Mouse (Mus musculus): Measurements from ENCODE around the gene Gsg1. TPM values are rescaled to one million over a fixed set of nuclear protein-coding genes. Genes with fewer than 3 reads are reported as not detected.
A peak's percentile ranks its signal among the peaks of the same experiment; 100 is the strongest.

Gene Gsg1
- total RNA-seq, 2 experiments from 2014 or later: 0.29 TPM; not detected in 1

DNA sequence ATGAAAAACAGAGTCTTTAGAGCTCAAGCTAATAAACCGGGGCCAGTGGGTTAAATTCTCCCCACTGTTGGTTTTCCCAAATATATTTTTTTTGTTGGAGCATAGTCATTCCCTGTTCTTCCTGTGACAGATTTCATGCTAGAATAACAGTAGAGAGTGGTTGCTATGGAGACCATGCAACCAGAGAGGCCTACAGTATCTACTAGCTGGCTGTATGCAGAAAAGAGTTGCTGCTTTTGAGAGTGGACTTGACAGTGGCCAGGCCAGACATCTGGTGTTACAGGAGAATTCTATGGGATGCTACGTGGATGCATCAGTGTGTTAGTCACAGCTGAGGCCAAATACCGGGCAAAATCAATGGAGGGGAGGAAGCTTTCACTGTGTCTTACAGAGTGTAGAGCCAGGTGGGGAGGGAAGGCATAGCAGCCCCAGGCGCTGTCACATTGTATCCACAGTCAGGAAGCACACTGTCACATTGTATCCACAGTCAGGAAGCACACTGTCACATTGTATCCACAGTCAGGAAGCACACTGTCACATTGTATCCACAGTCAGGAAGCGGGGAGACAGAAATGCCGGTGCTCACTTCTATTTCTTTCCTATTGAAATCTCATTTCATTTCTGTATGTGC, 30.2 kb downstream of the Gsg1 start:
- intact Hi-C loops (cut with DNase I; ENCODE audit: low total_unique reads): no loop called here

DNA sequence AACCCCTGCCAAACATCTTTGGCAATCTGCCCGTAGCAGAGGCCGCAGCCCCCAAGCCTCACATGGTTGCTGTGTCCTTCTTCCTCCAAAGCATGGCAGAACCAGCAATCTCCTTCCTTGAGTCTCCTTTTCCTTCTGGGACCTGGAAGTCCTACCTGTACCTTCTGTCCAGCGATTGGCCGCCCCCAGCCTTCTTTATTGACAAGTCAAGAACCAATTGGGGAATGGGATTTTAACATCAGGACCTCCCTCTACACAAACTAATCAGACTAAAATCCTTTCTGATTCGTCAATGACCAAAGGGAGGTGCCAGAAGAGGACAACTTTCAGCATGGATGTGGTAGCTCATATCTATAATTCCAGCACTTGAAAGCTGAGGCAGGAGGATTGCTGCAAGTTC, 34.2 kb downstream of the Gsg1 start:
- DNase-seq: no peak
- intact Hi-C loops (cut with DNase I; ENCODE audit: low total_unique reads): no loop called here

More for the DNA sequence above, 30.2 kb downstream of the Gsg1 start:
- no peak for DNase-seq

DNA sequence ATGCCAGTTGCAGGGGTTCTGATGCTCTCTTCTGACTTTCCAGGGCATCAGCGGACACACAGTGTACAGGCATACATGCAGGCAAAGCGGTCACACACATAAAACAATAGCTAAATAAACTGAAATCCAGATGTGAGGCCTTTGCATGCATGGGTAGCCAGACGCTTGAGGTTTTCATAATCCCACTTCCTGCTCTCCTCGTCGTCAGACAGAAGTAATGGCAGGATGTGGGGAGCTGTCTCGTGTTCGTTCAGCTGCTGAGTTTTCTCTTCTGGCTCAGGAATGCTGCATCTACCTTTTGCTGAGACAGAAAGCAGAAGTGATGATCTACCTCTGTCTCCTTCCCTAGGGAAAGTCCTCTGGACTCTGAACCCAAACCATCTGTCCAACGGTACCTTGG, 35.8 kb downstream of the Gsg1 start:
- intact Hi-C loops (cut with DNase I; ENCODE audit: low total_unique reads): no loop called here
- DNase-seq: no peak

DNA sequence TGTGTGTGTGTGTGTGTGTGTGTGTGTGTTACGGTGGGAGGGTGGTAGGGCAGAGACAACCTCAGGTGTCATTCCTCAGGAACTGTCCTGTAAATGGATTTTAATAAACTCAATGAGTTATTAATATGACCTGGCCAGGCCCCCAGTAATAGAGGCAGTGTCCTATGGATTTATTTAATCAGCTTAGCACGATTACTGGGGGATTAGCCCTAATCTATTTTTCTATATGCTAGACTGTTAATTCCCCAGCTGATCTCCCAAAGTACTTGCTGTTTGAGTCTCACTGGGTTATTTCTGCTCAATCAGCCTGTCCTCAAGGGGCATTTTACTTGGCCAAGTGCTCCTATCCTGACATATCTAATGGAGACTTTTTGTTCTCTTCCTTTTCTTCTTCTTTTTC, 41.5 kb downstream of the Gsg1 start:
- intact Hi-C loops (cut with DNase I; ENCODE audit: low total_unique reads): no loop called here
- no peak for DNase-seq

DNA sequence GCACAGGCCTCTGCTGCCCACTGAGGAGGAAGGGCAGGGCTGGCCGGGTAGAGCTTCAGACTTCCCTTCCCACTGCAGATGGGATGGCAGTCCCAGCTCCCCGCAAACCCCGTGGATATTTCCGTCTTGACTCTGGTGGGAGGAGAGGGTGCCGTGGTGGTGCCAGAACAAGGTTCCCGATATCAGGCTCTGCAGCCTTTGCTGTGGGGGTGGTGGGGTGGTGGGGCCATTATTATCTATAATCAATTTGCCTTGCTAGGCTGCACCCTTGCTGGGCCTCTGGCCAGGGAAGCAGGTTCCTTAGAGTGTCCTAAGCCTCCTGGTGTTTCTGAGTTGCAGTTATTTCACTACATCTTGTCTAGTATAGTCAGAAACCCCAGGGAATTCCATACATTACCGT, 43.0 kb downstream of the Gsg1 start:
- intact Hi-C loops (cut with DNase I; ENCODE audit: low total_unique reads): no loop called here
- DNase-seq: no peak

DNA sequence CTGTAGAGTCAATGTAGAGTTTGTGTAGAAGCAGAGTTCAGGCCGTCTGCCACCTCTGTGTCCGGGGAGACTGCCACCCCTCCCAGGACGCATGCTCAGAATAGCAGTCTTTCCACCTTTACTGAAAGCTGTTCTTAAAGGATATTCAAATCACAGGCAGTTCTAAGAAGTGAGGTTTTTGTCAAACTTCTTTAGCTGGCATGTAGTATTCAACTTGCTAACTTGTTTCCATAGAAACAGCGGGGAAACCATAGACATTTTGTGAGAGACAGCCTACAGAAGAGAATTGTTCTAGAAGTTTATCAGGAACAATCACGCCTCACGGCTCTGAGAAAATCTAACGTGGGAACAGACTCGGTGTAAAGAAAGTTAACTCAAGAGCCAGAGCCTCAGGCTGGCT, 47.2 kb downstream of the Gsg1 start:
- no peak for DNase-seq
- intact Hi-C loops (cut with DNase I; ENCODE audit: low total_unique reads): no loop called here

DNA sequence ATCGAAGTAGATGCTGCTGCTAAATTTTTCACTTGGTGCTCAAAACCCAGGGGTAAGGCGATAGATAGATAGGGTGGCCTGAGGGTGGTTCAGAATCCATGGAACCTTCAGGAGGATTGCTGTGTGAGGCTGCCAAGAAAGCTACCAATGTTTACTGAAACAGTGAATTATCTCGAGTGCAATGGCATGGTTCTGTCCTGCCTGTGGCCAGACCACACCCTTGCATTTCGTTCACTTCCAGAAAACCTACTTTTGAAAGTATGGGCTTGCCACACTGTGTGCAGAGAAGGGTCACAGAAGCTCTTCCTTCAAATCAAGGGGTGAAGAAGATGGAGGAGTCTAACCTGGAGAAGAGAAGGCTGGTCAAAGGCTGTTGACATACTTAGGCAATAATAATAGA, 48.3 kb downstream of the Gsg1 start:
- no peak for DNase-seq
- intact Hi-C loops (cut with DNase I; ENCODE audit: low total_unique reads): no loop called here

DNA sequence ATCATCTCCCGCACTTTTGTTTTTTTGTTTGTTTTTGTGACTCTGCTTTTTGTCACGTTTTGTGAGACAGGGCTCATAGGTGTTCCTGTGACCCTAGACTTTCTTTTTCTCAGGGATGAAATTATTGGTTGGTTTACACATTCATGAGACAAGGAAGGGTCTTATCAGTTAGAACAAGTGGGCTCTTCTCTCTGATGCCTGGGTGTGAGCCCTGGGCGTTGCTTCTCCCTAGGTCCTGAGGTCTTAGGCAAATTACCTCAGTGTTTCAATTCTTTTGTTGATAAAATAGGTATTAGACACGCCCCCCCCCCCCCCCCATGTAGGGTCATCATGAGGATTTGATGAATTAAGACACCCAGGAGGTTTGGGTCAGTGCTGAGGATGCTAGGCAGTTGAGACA, 49.3 kb downstream of the Gsg1 start:
- DNase-seq: no peak
- intact Hi-C loops (cut with DNase I; ENCODE audit: low total_unique reads): no loop called here

DNA sequence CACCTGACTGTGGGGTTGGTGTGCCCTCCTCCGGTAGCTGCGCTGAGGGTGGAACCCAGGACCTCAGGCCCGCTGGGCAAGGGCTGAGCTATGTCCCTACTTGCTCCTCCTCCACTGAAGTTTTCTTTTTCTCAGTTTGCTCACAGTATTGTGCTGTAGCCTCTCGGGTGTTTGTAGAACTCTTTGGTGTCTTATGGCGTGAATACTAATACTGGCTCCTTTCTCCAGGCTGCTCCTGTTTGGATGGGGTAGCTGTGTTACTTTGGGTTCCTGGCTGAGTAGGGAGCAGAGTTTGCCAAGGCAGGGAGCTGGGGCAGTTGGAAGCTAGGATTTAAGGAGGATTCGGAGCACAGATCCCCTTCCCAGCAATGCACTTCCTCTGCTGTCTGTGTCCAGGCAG, 50.4 kb downstream of the Gsg1 start:
- no peak for DNase-seq
- intact Hi-C loops (cut with DNase I; ENCODE audit: low total_unique reads): no loop called here

DNA sequence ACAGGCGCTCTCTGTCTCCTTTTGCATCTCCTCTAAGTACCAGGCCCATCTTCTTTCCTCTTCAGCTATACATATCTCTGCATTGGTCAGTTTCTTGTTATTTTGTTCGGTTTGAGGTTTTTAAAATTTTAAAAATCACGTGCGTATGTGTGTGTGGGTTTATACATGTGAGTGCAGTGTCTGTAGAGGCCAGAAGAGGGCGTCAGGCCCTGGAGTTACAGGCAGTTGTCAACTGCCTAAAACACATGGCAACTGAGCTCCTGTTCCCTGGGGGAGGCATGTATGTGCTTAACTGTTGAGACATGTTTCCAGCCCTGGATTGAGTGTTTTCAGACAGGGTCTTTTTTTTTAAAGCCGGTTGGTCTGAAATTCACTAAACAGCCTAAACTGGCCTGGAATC, 51.5 kb downstream of the Gsg1 start:
- no peak for DNase-seq
- intact Hi-C loops (cut with DNase I; ENCODE audit: low total_unique reads): no loop called here

DNA sequence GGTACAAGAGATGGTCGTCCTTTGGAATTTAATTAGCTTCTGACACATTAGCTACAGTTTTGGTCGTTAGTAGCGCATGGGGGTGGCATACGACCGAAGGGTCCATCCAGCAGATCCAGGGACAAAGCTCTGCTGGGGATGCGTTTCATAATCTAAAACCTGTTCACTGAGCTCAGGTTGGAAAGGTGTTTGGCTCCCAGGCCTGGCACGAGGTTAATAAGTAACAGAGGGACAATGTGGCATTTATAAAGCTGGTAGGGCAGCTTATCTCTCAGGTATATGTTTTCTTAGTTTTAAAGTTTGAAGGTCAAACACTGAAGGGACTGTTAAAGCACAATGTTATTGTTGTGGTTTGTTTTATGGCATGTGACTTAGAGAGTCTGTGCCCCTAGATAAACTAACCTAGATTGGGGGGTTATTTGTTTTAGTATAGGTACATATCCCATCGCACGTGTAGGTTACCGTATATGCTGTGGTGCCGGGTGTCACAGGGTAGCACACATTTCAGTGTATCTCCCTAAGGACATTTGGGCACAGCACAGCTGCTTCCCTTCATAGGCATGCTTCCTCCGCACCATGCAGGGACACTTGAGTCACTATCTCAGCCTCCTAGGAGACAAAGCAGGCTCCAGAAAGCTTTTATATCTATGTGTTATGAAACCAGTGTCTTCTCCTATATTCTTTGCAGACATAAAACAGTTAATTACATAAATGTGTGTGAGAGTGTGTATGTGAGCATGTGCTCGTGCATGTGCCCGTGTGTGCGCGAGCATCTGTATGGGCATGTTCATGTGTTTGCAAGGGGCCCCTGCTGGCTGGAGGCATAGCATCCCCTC, 53.8 kb downstream of the Gsg1 start:
- DNase-seq: no peak
- intact Hi-C loops (cut with DNase I; ENCODE audit: low total_unique reads): no loop called here

DNA sequence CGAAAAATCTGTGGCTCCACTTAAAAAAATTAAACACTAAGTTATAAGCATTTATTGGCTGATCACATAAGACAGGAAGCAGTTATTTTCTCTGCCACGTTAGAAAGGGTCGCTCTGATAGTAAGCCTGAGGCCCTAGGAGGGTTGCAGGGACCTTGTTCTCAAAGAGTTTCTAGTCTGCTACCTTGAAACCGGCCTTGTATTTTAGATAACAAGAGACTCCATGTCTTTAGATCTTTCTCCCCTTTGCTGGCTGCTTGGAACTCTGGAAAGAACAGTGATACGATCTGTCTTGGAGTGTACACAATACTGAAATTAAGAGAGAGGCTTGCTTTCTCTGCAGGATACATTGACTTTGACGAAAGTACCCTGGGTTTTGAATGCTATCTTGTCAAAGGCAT, 55.4 kb downstream of the Gsg1 start:
- intact Hi-C loops (cut with DNase I; ENCODE audit: low total_unique reads): no loop called here
- no peak for DNase-seq

DNA sequence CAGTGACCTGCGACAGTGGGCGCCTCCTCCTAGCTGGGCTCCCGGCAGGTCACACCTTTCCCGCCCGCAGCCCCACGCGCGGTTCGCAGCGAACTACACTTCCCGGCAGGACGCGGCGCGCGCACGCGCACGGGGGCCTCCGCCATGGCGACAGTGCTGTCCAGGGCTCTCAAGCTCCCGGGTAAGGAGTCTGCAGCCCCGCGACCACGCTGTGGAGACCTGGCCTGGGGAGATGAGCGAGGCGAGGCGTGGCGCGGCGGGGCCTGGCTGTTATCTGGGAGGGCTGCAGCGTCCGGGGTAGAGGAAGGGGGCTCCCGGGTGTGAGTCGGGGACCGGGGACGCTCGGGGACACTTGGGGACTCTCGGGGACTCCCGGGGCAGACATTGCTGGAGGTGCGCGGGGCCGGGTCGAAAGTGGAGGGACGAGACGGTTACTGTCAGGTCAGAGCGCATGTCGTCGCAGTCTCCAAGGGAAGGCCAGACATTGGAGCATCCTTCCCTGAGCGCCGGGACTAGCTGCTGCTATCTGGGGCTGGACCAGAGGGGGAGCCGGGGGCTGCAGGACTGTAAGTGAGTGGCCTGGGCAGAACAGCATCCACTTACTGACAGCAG, 56.1 kb downstream of the Gsg1 start, which contains the start of the genes Fam234b and Hebp1:
Gene Fam234b, plus strand, starts transcription at position 57 of the 612 bp plus-strand sequence.
Gene Hebp1, minus strand, starts transcription at position 102 of the 612 bp plus-strand sequence.
- intact Hi-C loops (cut with DNase I; ENCODE audit: low total_unique reads): no loop called here
- DNase-seq: peak; percentile 84

DNA sequence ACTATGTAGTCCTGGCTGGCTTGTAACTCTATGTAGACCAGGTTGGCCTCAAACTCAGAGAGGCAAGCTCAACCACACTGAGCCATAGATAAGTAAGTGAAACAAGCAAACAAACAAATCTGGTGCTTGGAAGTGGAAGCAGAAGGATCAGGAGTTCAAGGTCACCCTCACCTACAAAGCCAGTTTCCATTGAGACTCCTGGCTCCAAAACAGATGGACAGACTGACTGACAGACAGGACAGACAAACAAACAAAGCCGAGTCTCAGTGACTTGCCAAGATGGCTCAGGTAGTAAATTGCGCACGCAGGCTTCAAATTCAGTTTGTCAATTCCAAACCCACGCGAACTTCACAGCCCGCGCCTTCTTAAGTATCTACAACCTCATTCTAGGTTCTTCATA, 56.7 kb downstream of the Gsg1 start:
- no peak for DNase-seq
- intact Hi-C loops (cut with DNase I; ENCODE audit: low total_unique reads): no loop called here

DNA sequence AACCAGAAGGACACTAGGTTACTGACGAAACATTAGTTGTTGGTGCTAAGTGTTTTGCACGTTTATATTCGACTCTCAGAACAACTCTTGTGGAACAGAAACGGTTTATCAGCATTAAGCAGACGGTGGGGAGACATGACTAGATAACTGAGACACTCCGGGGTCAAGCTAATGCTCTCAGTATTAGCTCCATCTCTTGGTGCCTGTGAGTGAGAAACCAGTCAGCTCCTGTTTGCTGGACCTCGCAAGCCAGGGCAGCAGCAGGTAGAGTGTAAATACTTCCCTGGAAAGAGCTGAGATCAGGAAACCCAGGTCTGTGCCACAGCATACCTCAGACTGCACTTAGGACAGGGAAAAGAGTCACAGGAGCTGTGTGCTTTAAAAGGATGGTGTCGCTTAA, 57.4 kb downstream of the Gsg1 start:
- no peak for DNase-seq
- intact Hi-C loops (cut with DNase I; ENCODE audit: low total_unique reads): no loop called here

DNA sequence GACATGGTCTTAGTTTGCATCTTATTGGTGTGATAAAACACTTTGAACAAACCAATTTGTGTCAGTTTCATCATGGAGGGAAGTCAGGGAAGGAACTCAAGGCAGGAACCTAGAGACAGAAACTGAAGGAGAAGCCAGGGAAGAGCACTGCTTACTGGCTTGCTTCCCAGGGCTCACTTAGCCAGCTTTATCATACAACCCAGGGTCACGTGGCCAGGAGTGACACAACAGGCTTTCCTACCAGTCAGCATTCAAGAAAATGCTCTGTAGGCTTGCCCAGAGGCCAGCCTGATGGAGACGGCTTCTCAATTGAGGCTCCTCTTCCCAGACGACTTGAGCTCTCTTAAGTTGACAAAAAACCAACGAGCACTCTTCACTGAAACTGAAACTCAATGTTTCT, 59.2 kb downstream of the Gsg1 start:
- intact Hi-C loops (cut with DNase I; ENCODE audit: low total_unique reads): no loop called here
- no peak for DNase-seq

DNA sequence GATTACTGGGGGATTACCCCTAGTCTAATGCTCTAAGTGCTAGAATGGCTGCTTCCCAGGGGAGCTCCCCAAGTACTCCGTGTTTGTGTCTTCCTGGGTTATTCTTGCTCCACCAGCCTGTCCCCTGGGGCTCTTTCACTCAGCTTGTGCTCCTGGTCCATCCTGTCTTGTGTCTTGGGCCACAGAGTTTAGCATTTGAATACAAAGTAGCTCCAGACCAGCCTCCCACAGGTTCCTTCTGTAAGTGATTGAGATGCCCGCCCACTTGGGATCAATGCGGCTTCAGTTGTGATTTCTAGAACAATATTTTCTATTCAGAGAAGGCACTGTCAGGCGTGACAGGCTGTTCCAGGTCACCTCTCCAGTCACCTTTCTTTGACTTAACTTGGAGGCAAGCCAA, 60.4 kb downstream of the Gsg1 start:
- intact Hi-C loops (cut with DNase I; ENCODE audit: low total_unique reads): no loop called here
- no peak for DNase-seq

DNA sequence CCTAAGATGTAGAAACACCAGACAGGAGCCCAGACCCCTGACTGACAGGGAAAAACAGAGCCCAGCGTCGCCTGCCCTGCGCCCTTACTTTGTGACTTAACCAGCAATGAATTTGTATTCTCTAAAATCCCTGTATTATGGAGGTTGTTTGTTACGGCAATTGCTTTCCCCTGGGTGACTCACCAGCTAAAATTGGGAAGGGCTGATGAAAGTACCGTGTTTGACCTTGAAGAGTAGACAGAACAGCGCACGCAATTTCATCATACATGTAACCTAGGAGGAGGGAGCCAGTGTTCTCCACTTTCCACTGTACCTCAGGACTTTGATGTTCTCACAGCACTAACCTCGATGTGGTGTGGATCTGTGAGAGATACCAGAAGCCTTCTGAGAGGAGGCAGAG, 61.2 kb downstream of the Gsg1 start:
- no peak for DNase-seq
- intact Hi-C loops (cut with DNase I; ENCODE audit: low total_unique reads): no loop called here

DNA sequence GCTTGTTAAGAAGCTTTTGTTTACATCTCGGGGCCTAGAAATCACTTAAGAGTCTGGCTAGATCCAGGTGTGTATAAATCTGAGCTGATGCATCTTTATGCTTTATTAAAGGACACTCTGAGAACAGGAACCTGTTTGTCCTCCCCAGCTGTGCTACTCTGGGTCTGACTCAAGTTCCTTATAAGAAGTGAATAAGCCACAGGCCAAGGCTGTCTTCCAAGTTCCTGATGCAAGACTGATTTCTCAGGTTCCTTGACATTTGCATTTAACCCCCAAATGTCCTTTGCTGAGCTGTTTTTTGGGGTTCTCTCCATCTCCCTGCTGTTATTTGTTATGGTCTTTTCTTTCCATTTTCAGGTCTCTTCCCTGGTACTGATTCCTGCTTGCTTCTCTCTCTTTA, 62.2 kb downstream of the Gsg1 start:
- DNase-seq: no peak
- intact Hi-C loops (cut with DNase I; ENCODE audit: low total_unique reads): no loop called here

DNA sequence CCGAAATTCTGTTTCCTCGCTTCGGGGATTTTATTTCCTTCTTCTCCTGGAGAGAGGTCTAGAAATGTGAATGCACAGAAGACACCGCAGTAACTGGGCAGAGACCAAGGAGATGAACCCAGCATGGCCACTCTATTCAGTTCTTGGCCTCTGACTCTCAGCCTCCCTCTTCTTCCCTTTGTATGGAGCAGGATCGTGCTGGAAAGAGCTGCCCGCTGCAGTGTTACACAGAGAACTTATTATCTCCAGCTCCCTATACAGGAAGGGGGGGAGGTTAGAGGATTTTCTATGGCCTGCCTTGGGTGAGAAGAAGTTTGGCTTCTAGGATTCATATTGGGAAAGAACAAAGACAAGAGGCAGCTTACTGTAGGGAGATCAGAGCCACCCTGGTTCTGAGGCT, 64.0 kb downstream of the Gsg1 start:
- DNase-seq: no peak
- intact Hi-C loops (cut with DNase I; ENCODE audit: low total_unique reads): no loop called here

DNA sequence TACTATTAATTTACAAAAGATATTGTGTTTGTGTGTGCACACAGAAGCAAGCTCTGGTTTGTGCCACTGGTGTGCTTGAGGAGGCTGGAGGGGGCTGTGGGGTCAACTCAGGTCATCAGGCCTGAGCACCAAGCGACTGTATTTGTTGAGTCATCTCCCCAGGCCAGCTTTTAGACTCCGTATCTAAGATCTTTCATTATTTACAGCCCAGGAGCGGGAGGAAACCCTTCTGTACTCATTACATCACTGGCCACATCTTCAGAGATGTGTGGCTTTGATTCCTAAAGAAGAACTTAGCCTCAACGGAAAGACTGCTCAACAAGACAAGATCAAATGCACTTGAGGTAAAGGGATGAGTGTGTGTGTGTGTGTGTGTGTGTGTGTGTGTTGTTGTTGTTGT, 65.5 kb downstream of the Gsg1 start:
- intact Hi-C loops (cut with DNase I; ENCODE audit: low total_unique reads): no loop called here

More for the DNA sequence above, 65.5 kb downstream of the Gsg1 start:
- DNase-seq: no peak

All from gastrocnemius, postnatal 14 days (tissue).